Mouse (Mus musculus) liver, embryonic 14.5 days (tissue): ENCODE data around the gene Tmem121. TPM values are rescaled to one million over a fixed set of nuclear protein-coding genes. Genes with fewer than 3 reads are reported as not detected.

Source experiments
- ATAC-seq: fragments of 200-750 bp; cut with Nextera tagmentation; 2 replicates; pipeline ENCODE4 v1.8.0; 2017; ENCODE audit warnings: moderate number of reproducible peaks, mild to moderate bottlenecking, moderate library complexity; ENCODE audit not compliant: insufficient read depth
- DNase-seq, 3 experiments: peaks; one replicate each; pipeline ENCODE4 v3.0.0-alpha.2; 2012 to 2013; ENCODE audit warnings: low read depth in 3 of 3, low spot score in 3 of 3
- H3K27ac ChIP-seq: fragments of 300-500 bp; sonication (generic); 2 replicates; pipeline ENCODE4 v1.5.1; 2014; ENCODE audit warnings: moderate library complexity, mild to moderate bottlenecking, control low read depth, inconsistent platforms
- H3K27me3 ChIP-seq: fragments of 300-500 bp; sonication (generic); 2 replicates; pipeline ENCODE4 v1.6.1; 2014; ENCODE audit warnings: mild to moderate bottlenecking, low read length, moderate library complexity; ENCODE audit not compliant: control insufficient read depth, insufficient read depth
- H3K36me3 ChIP-seq: fragments of 300-500 bp; sonication (generic); replicated peaks from 2 replicates; pipeline ENCODE4 v1.6.1; 2014; ENCODE audit warnings: low read depth; ENCODE audit not compliant: control insufficient read depth, insufficient read depth
- H3K4me1 ChIP-seq, 2 experiments: fragments of 200-500 bp in 1 of 2; fragments of 300-500 bp in 1 of 2; sonication (generic) in 1 of 2; replicated peaks; 2 replicates each; pipeline ENCODE4 v1.6.1; 2012 to 2014; ENCODE audit warnings: antibody characterized with exemption in 1 of 2, inconsistent platforms in 1 of 2, low read length in 1 of 2; ENCODE audit not compliant: control insufficient read depth in 2 of 2, insufficient read depth in 2 of 2
- H3K4me2 ChIP-seq: fragments of 300-500 bp; sonication (generic); 2 replicates; pipeline ENCODE4 v1.6.1; 2014; ENCODE audit warnings: low read depth, mild to moderate bottlenecking, control low read depth, moderate library complexity
- H3K4me3 ChIP-seq, 2 experiments: fragments of 200-500 bp in 1 of 2; fragments of 300-500 bp in 1 of 2; sonication (generic) in 1 of 2; 2 replicates each; pipeline ENCODE4 v1.5.1; 2012 to 2014; ENCODE audit warnings: low read depth in 2 of 2, low read length in 2 of 2, mild to moderate bottlenecking in 2 of 2, control low read depth in 1 of 2, inconsistent platforms in 1 of 2, moderate library complexity in 1 of 2; ENCODE audit not compliant: insufficient read depth in 1 of 2
- H3K9ac ChIP-seq: fragments of 300-500 bp; sonication (generic); replicated peaks from 2 replicates; pipeline ENCODE4 v1.6.1; 2014; ENCODE audit warnings: mild to moderate bottlenecking, control low read depth, moderate library complexity
- H3K9me3 ChIP-seq: fragments of 300-500 bp; sonication (generic); 2 replicates; pipeline ENCODE4 v1.6.1; 2016; ENCODE audit warnings: low read length, mixed read lengths; ENCODE audit not compliant: control insufficient read depth
- CTCF ChIP-seq: IDR thresholded peaks from 2 replicates; pipeline ENCODE4 v1.5.1; 2016; ENCODE audit warnings: antibody characterized with exemption, low read depth, control low read depth
- EP300 ChIP-seq: IDR thresholded peaks from 2 replicates; pipeline ENCODE4 v1.6.1; 2016; ENCODE audit warnings: antibody characterized with exemption, low read depth
- WGBS: fragments of 180-500 bp; shearing (Covaris S2); extraction: QIAGEN DNeasy Blood & Tissue Kit; methylation state at CpG from one replicate; pipeline ENCODE4 v1.1.7; 2014; ENCODE audit not compliant: insufficient replicate concordance; 5-methylcytosine and 5-hydroxymethylcytosine counted together
- polyA plus RNA-seq, 2 experiments: library from polyadenylated mRNA; depleted of rRNA in 1 of 2; stranded (reverse) in 1 of 2; unstranded in 1 of 2; fragments of >200 nt; fragmentation: Nextera tagmentation in 1 of 2; extraction: Ambion mirVana in 1 of 2; gene quantifications; 2 replicates each; pipeline versions ENCODE4 v1.2.1 to v1.2.3; 2012 to 2014

Tmem121 gene
- polyA plus RNA-seq, 2 experiments: 0.11 to 0.29 TPM

- Histone ChIP-seq H3K4me1 (no peaks in the 10 kb centered on the region), H3K4me2 (no peak overlapping the region), H3K36me3 (no peaks in the 10 kb centered on the region), H3K27me3 (no peaks in the 10 kb centered on the region), H3K9me3 (no peaks in the 10 kb centered on the region), H3K4me3 (no peak overlapping the region), H3K9ac (no peak overlapping the region), H3K27ac (no peak overlapping the region)
- DNase-seq (no peak), ATAC-seq (no peak)
- TF ChIP-seq EP300 (no peak), CTCF (no peak)
These were observed 16.3 kb downstream of the Tmem121 start for GRCm38 (mm10) chr12:113202008-113202407.

GRCm38 (mm10) chr12:113203522-113203921 is 17.8 kb downstream of the Tmem121 start:
- H3K4me3 ChIP-seq: no peak overlapping the region
- DNase-seq: no peak
- no peak overlapping the region for H3K9ac ChIP-seq
- no peaks in the 10 kb centered on the region for H3K9me3 ChIP-seq
- TF ChIP-seq EP300 (no peak), CTCF (no peak)
- H3K4me2 ChIP-seq: no peak overlapping the region
- H3K4me1 ChIP-seq: no peaks in the 10 kb centered on the region
- no peaks in the 10 kb centered on the region for H3K27me3 ChIP-seq
- no peaks in the 10 kb centered on the region for H3K36me3 ChIP-seq
- ATAC-seq: no peak
- no peak overlapping the region for H3K27ac ChIP-seq
- WGBS: 62% methylated on average over 7 of the region's 7 CpGs

- H3K9me3 ChIP-seq: no peaks in the 10 kb centered on the region
- TF ChIP-seq EP300: no peak
- no peak for TF ChIP-seq CTCF
- DNase-seq: no peak
- H3K4me3 ChIP-seq: no peak overlapping the region
- no peak overlapping the region for H3K4me2 ChIP-seq
- no peaks in the 10 kb centered on the region for H3K27me3 ChIP-seq
- no peak overlapping the region for H3K9ac ChIP-seq
- H3K4me1 ChIP-seq: no peaks in the 10 kb centered on the region
- no peaks in the 10 kb centered on the region for H3K36me3 ChIP-seq
- no peak overlapping the region for H3K27ac ChIP-seq
- no peak for ATAC-seq
- WGBS: 72% methylated on average over 7 of the region's 7 CpGs
These were observed 19.7 kb downstream of the Tmem121 start for GRCm38 (mm10) chr12:113205251-113205942.

- Histone ChIP-seq H3K9me3 (no peaks in the 10 kb centered on the region), H3K36me3 (no peaks in the 10 kb centered on the region), H3K9ac (no peak overlapping the region), H3K4me2 (no peak overlapping the region), H3K4me3 (no peak overlapping the region), H3K27me3 (no peaks in the 10 kb centered on the region), H3K4me1 (no peaks in the 10 kb centered on the region), H3K27ac (no peak overlapping the region)
- DNase-seq: no peak
- TF ChIP-seq CTCF (no peak), EP300 (no peak)
- no peak for ATAC-seq
- WGBS: 58% methylated on average over 6 of the region's 6 CpGs
These were observed 22.0 kb downstream of the Tmem121 start for GRCm38 (mm10) chr12:113207737-113208136.

GRCm38 (mm10) chr12:113210586-113211378 is 25.1 kb downstream of the Tmem121 start:
- Histone ChIP-seq H3K27me3 (no peaks in the 10 kb centered on the region), H3K36me3 (no peaks in the 10 kb centered on the region), H3K4me1 (no peaks in the 10 kb centered on the region), H3K9ac (no peak overlapping the region), H3K4me2 (no peak overlapping the region), H3K4me3 (no peak overlapping the region), H3K9me3 (no peaks in the 10 kb centered on the region), H3K27ac (no peak overlapping the region)
- 67% methylated on average over 17 of the region's 17 CpGs for WGBS
- DNase-seq (no peak), ATAC-seq (no peak)
- TF ChIP-seq CTCF (no peak), EP300 (no peak)
